Mouse (Mus musculus) hindbrain, embryonic 10.5 days (tissue): Measurements from ENCODE around the gene Slc26a1. TPM values are rescaled to one million over a fixed set of nuclear protein-coding genes. Genes with fewer than 3 reads are reported as not detected.

Experiments
- DNase-seq: peaks from one replicate; pipeline ENCODE4 v3.0.0-alpha.2; 2017; ENCODE audit warnings: low spot score
- H3K27ac ChIP-seq: fragments of 300-500 bp; sonication (generic); 2 replicates; pipeline ENCODE4 v1.5.1; 2016; ENCODE audit warnings: mild to moderate bottlenecking, moderate library complexity
- H3K27me3 ChIP-seq: fragments of 300-500 bp; sonication (generic); 2 replicates; pipeline ENCODE4 v1.6.1; 2016; ENCODE audit warnings: mild to moderate bottlenecking; ENCODE audit not compliant: poor library complexity, insufficient read depth, severe bottlenecking
- H3K36me3 ChIP-seq: fragments of 300-500 bp; sonication (generic); 2 replicates; pipeline ENCODE4 v1.6.1; 2016; ENCODE audit warnings: mild to moderate bottlenecking, moderate library complexity
- H3K4me1 ChIP-seq: fragments of 300-500 bp; sonication (generic); replicated peaks from 2 replicates; pipeline ENCODE4 v1.6.1; 2016; ENCODE audit warnings: mild to moderate bottlenecking
- H3K4me3 ChIP-seq: fragments of 300-500 bp; sonication (generic); 2 replicates; pipeline ENCODE4 v1.5.1; 2016; ENCODE audit warnings: mild to moderate bottlenecking, moderate library complexity
- H3K9me3 ChIP-seq: fragments of 300-500 bp; sonication (generic); 2 replicates; pipeline ENCODE4 v1.6.1; 2016; ENCODE audit warnings: mild to moderate bottlenecking, moderate library complexity
- WGBS: fragments of 180-500 bp; shearing (Covaris S2); methylation state at CpG from one replicate; pipeline ENCODE4 v1.1.7; 2016; 5-methylcytosine and 5-hydroxymethylcytosine counted together
- polyA plus RNA-seq: library from polyadenylated mRNA; unstranded; fragments of >200 nt; fragmentation: Nextera tagmentation; extraction: Ambion mirVana; gene quantifications from 2 replicates; pipeline ENCODE4 v1.2.1, GENCODE M21; 2016

The Slc26a1 gene
- polyA plus RNA-seq, 1 experiment from 2014 or later, result 0.99 TPM

GRCm38 (mm10) chr5:108662772-108663171 lies 12.6 kb downstream of the Slc26a1 start:
- DNase-seq, result no peak
- Histone ChIP-seq H3K4me3 (no peak overlapping the region), H3K27ac (no peak overlapping the region), H3K27me3 (peaks cover 9% of the 10 kb centered on the region; the same call in 1 of the 2 replicates), H3K4me1 (peaks cover 29% of the 10 kb centered on the region), H3K36me3 (peaks cover 4% of the 10 kb centered on the region; the same call in 1 of the 2 replicates), H3K9me3 (no peaks in the 10 kb centered on the region)
- WGBS, result 87% methylated on average over 4 of the region's 4 CpGs

DNA sequence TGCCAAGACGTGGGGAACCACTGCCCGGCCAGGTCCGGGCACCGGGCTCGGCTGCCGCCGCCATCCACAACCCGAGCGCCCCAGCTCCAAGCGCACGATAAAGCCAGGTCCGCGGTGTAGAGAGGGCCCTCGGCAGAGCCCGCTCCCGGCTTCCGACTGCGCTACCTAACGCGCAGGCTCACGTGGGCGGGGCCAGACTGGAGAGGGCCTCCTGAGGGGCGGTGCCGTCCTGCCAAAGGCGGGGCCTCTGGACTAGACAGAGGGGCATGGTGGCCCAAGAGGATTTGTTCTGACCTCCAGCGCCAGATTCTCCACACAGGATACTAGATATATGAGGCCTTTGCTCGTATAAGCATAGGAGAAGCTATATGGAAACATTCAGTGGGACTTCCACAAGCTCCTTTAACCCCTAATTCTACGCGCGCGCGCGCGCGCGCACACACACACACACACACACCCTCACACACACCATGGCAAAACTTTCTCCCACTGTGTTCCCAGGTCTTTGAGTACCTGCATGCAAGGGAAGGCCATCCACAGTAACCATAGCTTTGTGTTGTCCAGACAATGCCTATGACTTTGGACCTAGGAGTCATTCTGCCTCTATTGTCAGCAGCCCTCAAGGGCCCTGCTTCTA lies 14.6 kb downstream of the Slc26a1 start:
- Histone ChIP-seq H3K9me3 (no peaks in the 10 kb centered on the region), H3K36me3 (peaks cover 23% of the 10 kb centered on the region), H3K4me1 (peaks cover 29% of the 10 kb centered on the region), H3K27ac (peak overlapping the region; percentile 91), H3K27me3 (peaks cover 9% of the 10 kb centered on the region; the same call in 1 of the 2 replicates), H3K4me3 (peak overlapping the region; percentile 87)
- 11% methylated on average over 36 of the region's 36 CpGs for WGBS
- peak; percentile 89 for DNase-seq

DNA sequence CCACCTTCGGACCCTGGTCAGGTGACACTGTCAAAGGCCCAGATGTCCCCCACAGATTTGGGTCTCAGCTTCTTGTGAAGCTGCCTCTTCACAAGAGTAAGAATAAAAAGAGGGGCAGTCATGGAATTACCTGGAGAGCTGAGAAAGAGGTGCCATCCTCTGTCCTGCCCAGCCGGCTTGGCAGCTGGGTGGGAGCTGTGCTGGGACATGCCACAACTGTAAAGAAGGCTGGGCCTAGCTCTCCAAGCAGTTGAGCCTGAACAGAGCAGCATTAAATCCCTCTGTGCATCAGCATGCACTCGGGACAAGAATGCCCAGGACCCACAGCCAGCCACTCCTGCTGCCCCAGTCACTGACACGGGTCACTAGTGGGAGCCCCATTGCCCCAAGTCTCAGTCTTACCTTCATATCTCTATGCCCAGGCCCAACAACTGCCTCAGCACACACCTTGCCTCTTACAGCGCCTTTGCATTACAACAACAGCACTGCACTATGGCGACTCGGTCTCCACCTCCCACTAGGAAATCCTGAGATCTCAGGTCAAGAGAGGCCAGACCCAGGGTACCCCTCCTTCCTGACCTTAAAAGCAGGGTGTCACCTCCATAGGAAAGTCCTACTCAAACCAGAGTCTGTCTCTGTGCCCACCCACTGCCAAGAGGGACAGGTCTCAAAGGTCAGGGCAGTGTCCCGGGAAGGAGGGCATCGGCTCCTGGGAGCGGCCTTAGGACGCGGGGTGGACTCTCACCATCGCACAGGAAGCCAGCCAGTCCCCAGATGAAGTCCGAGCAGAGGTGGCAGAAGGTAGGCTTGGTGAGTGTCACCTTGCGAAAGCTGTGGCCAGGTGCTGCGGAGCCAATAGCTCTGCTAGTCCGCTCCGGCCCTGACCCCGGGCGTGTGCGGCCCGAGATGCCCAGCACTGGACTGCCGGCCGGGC lies 15.4 kb downstream of the Slc26a1 start, which contains the start of gene Idua:
Gene Idua (plus strand): TSS at position 634 of the 934 bp plus-strand sequence.
- H3K27ac ChIP-seq, result peak within 1 kb of the TSS; percentile 91
- WGBS, result 11% methylated on average over 24 of the region's 24 CpGs
- DNase-seq, result no peak

DNA sequence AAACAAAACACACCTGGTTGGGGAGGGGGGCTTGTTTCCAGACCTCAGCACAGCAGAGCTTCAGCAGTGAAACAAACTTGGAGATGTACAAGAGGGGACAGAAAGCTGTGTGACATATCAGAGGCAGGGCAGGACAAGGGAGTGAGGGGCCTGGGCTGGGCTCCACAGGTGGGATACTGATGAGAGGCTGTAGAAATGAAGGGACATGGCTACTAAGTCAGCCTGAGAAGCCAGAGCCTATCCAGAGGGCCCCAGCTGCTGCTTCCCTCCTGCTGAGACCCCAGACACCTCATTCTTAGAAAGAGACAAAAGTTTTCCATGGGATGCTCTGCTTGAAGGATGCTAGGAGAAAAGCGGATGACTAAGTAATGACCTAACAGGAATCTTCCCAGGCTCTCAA lies 16.8 kb downstream of the Slc26a1 start:
- 78% methylated on average over 1 of the region's 1 CpGs for WGBS
- H3K9me3 ChIP-seq, result no peaks in the 10 kb centered on the region
- no peak overlapping the region for H3K27ac ChIP-seq
- peaks cover 5% of the 10 kb centered on the region; the same call in 1 of the 2 replicates for H3K27me3 ChIP-seq
- H3K36me3 ChIP-seq, result peaks cover 44% of the 10 kb centered on the region
- no peak overlapping the region for H3K4me3 ChIP-seq
- peaks cover 29% of the 10 kb centered on the region for H3K4me1 ChIP-seq
- DNase-seq, result no peak

More for the DNA sequence above, 15.4 kb downstream of the Slc26a1 start, which contains the start of gene Idua:
- Histone ChIP-seq H3K27me3 (peaks cover 9% of the 10 kb centered on the region; the same call in 1 of the 2 replicates), H3K36me3 (peaks cover 31% of the 10 kb centered on the region), H3K4me3 (peak within 1 kb of the TSS; percentile 87), H3K4me1 (peaks cover 29% of the 10 kb centered on the region), H3K9me3 (no peaks in the 10 kb centered on the region)

GRCm38 (mm10) chr5:108657406-108657805 lies 18.0 kb downstream of the Slc26a1 start:
- Histone ChIP-seq H3K27ac (no peak overlapping the region), H3K36me3 (peaks cover 56% of the 10 kb centered on the region)

GRCm38 (mm10) chr5:108655891-108656650 lies 19.3 kb downstream of the Slc26a1 start:
- peaks cover 28% of the 10 kb centered on the region for H3K4me1 ChIP-seq
- no peak overlapping the region for H3K4me3 ChIP-seq
- no peaks in the 10 kb centered on the region for H3K9me3 ChIP-seq
- DNase-seq, result no peak
- 93% methylated on average over 15 of the region's 15 CpGs for WGBS
- H3K36me3 ChIP-seq, result peaks cover 65% of the 10 kb centered on the region
- no peak overlapping the region for H3K27ac ChIP-seq
- H3K27me3 ChIP-seq, result no peaks in the 10 kb centered on the region

More at GRCm38 (mm10) chr5:108657406-108657805, 18.0 kb downstream of the Slc26a1 start:
- no peak for DNase-seq
- Histone ChIP-seq H3K9me3 (no peaks in the 10 kb centered on the region), H3K4me3 (no peak overlapping the region), H3K4me1 (peaks cover 29% of the 10 kb centered on the region), H3K27me3 (0 out of 2 replicates have a peak, but pooled peaks cover under 1% of the 10 kb centered on the region)
- WGBS, result 74% methylated on average over 5 of the region's 5 CpGs

GRCm38 (mm10) chr5:108655381-108655780 lies 20.0 kb downstream of the Slc26a1 start:
- no peak overlapping the region for H3K4me3 ChIP-seq
- H3K36me3 ChIP-seq, result peaks cover 72% of the 10 kb centered on the region
- no peaks in the 10 kb centered on the region for H3K9me3 ChIP-seq
- WGBS, result 95% methylated on average over 9 of the region's 9 CpGs
- no peaks in the 10 kb centered on the region for H3K27me3 ChIP-seq
- DNase-seq, result no peak
- no peak overlapping the region for H3K27ac ChIP-seq
- peaks cover 24% of the 10 kb centered on the region for H3K4me1 ChIP-seq

DNA sequence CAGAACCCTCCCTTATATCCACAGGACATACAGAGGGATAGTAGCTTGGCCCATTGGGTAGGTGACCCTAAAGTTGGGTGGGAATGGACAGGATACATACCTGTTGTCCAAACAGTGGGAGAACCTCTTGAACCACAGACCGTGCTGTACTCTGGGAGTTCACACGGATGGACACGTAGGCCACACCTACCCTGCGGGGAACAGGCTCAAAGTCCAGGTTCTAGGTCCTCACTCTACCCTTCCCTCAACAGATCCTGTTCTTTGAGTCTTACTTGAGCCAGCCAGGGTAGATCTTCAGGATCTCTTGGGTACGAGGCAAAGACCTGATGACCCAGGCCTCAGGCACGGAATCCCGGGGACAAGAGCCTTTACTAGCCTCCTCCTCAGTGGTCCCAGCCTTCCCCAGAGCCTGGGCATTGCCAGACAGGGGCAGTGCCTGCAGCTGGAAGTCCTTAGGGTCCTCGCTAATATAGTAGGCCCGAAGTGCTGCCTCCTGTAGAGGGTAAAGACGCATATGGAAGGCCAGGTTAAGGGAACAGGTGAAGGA lies 20.9 kb downstream of the Slc26a1 start:
- Histone ChIP-seq H3K4me1 (peaks cover 16% of the 10 kb centered on the region), H3K36me3 (peaks cover 80% of the 10 kb centered on the region), H3K4me3 (no peak overlapping the region), H3K9me3 (no peaks in the 10 kb centered on the region), H3K27me3 (no peaks in the 10 kb centered on the region), H3K27ac (no peak overlapping the region)
- WGBS, result 95% methylated on average over 10 of the region's 10 CpGs
- no peak for DNase-seq

DNA sequence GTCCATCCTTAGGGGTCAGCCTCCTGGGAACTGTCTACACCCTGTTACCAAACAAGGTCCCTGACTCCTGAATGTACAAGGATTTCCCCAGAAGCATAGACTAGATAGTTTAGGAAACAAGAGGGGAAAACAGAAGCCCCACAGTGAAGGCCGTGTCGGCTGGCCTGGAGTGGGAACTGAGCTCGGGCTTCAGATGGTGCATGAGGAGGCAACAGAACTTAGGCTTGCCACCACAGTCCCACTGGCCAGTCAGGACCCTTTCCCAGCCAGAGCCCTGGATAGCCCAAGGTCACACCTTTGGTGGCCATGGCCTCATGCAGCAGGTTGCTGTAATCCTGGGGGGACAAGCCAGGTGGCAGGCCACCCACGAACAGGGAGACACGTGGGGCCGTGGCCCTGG lies 22.0 kb downstream of the Slc26a1 start:
- Histone ChIP-seq H3K9me3 (no peaks in the 10 kb centered on the region), H3K4me3 (no peak overlapping the region), H3K36me3 (peaks cover 92% of the 10 kb centered on the region), H3K4me1 (peaks cover 4% of the 10 kb centered on the region; the same call in 1 of the 2 replicates), H3K27me3 (no peaks in the 10 kb centered on the region), H3K27ac (no peak overlapping the region)
- WGBS, result 86% methylated on average over 6 of the region's 6 CpGs
- DNase-seq, result no peak

DNA sequence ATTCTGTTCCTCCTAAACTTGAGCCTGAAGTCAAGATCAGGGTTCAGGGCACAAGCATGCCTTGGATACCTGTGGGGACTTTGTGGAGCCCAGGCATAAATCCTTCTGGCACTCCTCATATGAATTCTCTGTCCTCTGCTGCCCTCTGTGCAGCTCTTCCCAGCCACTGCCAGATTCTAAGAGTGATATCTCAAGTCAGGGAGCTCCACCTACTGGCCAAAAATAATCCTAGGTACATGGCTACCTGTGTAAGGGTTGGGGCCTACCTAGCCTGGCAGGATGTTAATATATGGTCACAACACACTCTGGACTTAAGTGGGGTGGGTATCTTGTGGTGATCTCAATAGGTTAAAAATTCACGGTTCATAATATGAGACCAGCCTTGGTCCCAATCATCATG lies 23.5 kb downstream of the Slc26a1 start:
- H3K4me3 ChIP-seq, result no peak overlapping the region
- WGBS, result 63% methylated on average over 1 of the region's 1 CpGs
- no peaks in the 10 kb centered on the region for H3K4me1 ChIP-seq
- peaks cover 93% of the 10 kb centered on the region for H3K36me3 ChIP-seq
- peak; percentile 12 for DNase-seq
- H3K9me3 ChIP-seq, result no peaks in the 10 kb centered on the region
- no peaks in the 10 kb centered on the region for H3K27me3 ChIP-seq
- H3K27ac ChIP-seq, result no peak overlapping the region

DNA sequence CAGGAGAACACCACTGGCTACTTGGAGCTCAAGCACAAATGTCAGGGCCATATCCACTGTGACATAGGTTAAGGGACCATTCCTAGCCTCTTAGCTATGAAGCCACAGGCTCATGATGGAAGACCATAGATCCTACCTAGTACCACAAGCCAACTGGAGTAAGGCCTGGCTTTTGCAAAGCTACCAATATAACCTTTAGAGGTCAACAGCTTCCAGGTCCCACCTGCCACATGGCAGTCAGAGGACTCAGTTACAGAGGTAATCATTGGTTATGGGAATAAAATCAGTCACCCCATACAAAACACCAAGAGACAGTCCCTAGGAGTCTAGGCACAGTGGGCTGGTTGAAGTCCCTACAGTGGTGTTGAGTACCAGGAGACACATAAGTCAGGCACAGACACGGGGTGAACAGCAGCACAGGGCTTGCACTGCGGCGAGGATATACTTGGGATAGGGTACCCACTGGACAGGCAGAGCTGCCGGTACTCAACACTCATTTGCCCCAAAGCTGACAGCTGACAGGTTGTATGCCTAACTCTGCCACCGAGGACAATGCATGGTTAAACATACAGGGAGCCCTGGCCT lies 24.1 kb downstream of the Slc26a1 start:
- WGBS, result 86% methylated on average over 5 of the region's 5 CpGs
- H3K36me3 ChIP-seq, result peaks cover 93% of the 10 kb centered on the region

DNA sequence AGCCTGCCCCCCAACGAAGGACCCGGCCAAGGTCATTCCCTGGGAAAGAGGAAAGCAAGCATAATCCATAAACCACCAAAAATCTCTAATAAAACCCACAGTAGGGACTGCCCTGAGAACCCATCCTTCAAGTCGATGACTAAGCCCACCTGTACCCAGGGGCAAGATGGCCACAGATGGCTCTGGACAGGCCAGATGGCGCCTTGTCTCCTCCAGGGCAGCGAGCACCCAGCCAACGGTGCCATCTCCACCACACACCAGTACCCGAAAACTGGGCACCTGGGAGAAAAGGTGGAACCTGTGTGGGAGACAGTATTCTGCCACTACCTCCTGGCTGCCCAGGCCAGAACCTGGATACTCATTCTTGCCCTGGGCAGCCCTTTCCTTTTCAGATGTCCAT lies 25.0 kb downstream of the Slc26a1 start:
- H3K9me3 ChIP-seq, result no peaks in the 10 kb centered on the region
- H3K27ac ChIP-seq, result no peak overlapping the region
- DNase-seq, result no peak
- 90% methylated on average over 7 of the region's 7 CpGs for WGBS
- H3K4me3 ChIP-seq, result no peak overlapping the region
- H3K4me1 ChIP-seq, result no peaks in the 10 kb centered on the region
- peaks cover 93% of the 10 kb centered on the region for H3K36me3 ChIP-seq
- no peaks in the 10 kb centered on the region for H3K27me3 ChIP-seq

More for the DNA sequence above, 24.1 kb downstream of the Slc26a1 start:
- Histone ChIP-seq H3K4me1 (no peaks in the 10 kb centered on the region), H3K27me3 (no peaks in the 10 kb centered on the region), H3K4me3 (no peak overlapping the region), H3K27ac (no peak overlapping the region), H3K9me3 (no peaks in the 10 kb centered on the region)
- DNase-seq, result no peak
